Mouse (Mus musculus) retina, postnatal 7 days (tissue): ENCODE data around the gene Mvd.

Experiments used
- DNase-seq: peaks from one replicate; pipeline ENCODE4 v3.0.0-alpha.2; 2012; ENCODE audit warnings: low read depth, low spot score

Gene Mvd

DNA sequence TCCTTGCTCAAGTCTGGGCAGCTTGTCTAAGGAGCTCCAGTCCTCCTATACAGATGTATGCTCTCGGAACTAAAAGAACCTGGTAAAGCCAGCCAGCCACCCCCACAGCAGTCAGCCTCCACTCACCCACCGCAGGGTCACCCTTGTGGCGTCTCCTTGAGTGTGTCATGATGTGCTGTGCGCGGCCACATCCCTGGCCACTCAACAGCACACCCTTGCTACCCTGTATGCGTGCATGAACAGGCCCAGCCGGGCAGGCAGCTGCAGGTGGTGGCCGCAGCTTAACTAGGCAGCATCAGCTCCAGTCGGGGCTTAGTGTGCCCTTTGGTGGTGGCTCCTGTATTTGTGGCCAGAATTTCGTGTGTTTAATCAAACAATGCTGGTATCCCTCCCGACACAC lies 13.9 kb upstream of the Mvd start:
- no peak for DNase-seq

GRCm38 (mm10) chr8:122454409-122454808 lies 11.2 kb upstream of the Mvd start:
- no peak for DNase-seq

- DNase-seq = no peak
Measured at GRCm38 (mm10) chr8:122452154-122452553, 8.9 kb upstream of the Mvd start.

GRCm38 (mm10) chr8:122451161-122451703 lies 8.0 kb upstream of the Mvd start:
- no peak for DNase-seq

DNA sequence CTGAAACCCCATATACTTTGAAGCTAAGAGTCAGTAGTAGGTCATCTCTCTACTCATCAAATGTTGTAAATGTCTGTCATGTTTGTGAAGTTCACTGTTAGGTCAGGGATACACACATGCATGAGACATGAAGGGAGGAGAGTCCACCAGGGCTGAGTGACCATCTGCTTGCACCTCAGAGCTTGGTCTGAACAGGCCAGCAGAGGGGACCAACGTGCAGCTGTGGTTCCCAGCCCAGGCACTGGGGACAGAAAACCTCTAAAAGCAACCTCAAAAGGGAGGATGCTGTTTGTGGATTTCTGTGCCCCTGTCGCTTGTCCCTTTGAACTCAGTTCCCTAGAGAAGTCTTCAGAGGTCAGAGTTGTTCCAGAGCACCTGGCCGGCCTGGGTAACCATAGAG lies 2.0 kb upstream of the Mvd start:
- no peak for DNase-seq

GRCm38 (mm10) chr8:122444058-122444748 lies 981 bp upstream of the Mvd start:
- peak; percentile 75 for DNase-seq

DNA sequence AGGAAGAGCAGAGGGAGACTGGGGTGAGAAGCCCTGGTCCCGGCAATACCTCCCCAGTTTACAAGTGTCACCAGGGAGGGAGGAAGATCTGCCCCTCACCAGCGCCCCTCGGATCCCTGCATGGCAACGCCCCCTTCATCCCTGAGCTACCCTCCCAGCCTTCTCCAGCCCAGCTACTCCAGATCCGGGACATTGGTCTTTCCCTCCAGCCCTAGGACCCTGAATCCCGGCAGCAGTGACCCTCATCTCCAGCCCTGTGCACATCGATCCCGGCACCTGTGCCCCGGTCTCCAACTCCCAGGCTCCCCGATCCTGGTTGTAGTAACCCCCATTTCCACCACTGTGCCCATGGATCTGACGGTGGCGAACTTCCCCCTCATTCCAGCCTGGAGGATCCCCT lies 441 bp downstream of the Mvd start:
- no peak for DNase-seq

DNA sequence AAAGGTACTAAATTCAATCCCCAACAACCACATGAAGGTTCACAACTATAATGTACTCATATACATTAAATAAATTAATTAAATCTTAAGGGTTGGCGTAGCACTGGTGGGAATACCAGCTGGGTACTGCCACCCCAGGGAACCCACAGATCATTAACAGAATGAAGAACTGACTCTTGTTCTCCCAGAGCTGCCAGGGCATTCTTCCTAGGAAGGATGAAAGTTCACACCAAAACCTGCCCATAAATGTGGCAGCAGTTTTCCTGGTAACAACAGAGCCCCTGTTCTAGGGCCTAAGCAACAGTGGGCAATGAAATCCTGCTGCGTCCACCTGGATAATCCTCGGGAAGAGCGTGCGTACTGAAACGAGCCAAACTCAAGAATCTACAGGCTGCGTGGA lies 866 bp downstream of the Mvd start:
- DNase-seq = no peak

DNA sequence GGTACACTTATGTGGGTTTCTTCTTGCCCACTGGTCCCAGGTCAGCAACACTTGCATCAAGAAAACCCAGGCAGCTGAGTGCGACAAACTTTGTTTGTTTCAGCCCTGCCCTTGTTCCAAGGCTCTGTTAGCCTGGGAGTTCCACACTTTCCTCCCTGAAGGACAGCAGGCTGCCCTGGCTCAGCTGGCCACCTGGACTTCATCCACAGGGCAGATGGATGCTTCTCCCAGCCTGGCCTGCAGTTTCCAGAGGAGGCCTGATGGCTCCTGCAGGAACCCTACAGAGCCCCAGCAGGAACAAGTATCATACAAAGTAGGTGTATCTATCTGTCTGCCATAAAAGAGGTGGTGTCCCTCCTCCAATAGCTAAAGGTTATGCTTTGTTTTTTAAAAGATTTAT lies 1.9 kb downstream of the Mvd start:
- no peak for DNase-seq

DNA sequence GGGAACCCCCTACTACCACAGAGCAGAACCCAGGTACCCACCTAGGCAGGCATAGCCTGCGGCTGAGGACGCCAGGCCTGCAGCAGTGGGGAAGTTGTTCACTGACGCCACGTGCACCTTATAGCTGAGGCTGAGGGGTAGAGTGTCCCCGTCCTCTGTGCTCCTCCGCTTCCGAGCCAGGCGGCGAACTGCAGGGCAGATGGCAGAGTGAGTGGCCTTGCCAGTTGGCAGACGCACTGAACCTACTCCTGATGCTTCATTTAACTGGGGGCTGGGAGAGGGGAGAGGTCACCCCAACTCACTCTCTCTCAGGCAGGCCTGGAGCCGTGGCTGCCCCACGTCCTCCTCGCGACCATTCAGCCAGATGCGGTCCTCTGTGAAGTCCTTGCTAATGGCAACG lies 3.9 kb downstream of the Mvd start:
- DNase-seq = no peak

GRCm38 (mm10) chr8:122437708-122438331 lies 5.4 kb downstream of the Mvd start:
- DNase-seq = no peak

DNA sequence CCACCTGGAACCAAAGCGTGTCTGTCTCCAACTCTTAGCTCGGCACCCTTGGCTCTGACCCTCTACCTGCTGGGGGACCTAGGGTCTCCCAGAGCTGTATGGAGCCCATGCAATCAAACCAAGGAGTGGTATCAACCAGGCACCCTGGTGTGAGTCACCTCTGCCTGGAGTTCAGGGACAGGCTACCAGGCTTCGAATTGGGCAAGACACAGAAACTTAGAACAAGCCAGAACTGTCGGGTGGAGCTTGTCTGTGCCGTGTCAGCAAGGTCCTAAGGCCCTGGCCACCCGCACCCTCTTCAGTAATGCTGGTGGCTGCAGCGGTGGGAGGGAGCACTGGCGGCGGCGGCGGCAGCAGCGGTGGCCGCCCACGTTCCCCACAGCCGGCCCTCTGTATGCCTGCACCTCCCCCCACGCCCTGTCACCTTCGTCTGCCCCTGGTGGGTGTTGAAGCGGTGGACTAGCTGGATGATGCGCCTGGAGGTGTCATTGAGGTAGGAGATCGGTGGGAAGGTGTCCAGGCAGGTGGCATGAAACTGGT lies 6.6 kb downstream of the Mvd start:
- DNase-seq = no peak

- DNase-seq = no peak
Measured at GRCm38 (mm10) chr8:122436146-122436545, 7.1 kb downstream of the Mvd start.

DNA sequence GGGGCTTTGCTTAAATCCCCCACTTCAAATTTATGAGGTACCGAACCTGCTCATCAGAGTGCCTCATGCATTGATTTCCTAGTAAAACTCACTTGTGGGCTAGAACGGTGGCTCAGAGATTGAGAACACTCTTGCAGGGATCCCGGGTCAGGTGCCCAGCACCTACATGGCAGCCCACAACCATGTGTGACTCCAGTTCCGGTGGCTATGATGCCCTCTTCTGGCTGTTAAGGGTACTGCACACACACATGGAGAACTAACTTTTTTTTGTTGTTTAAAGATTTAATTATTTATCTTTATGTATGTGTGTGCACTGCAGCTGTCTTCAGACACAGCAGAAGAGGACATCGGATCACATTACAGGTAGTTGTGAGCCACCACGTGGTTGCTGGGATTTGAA lies 7.8 kb downstream of the Mvd start:
- no peak for DNase-seq

GRCm38 (mm10) chr8:122433269-122433905 lies 9.8 kb downstream of the Mvd start:
- no peak for DNase-seq

GRCm38 (mm10) chr8:122432443-122433268 lies 10.6 kb downstream of the Mvd start, which contains the start of gene Cyba:
Gene Cyba, minus strand, starts transcription at chr8:122432930.
- no peak for DNase-seq

DNA sequence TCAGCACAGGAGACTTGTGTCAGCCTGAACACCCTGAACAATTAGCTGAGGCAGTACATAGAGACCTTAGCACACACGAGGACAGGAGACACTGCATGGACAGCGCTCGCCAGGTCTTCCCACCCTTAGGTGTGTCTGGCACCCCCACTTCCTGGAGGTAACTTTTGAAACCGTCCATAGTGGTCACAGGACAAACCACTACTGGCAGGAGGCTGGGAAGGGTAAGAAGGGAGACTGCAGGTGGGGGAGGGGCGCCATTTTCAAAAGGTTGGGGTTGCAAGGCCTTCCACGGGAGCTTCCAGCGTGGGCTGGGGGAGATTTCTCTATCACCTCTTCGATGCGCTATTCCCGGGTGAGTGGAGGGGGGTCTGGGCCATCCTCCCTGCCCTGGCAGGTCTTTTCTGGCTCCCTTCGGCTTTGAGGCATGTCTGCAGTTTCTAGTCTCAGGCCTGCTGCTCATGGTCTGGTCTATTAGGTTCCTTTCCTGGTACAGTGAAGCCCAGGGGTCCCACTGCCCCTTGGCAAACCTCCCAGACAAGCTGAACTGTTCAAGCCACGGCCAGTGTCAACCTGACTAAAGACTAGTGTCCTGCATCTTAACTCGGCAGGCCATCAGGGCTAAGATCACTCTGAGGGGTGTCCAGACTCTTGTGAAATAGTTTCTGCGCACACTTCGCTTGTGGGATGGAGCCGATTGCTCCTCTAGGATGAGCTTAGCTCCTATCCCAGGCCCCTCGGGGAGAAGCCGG lies 11.4 kb downstream of the Mvd start:
- DNase-seq = no peak

DNA sequence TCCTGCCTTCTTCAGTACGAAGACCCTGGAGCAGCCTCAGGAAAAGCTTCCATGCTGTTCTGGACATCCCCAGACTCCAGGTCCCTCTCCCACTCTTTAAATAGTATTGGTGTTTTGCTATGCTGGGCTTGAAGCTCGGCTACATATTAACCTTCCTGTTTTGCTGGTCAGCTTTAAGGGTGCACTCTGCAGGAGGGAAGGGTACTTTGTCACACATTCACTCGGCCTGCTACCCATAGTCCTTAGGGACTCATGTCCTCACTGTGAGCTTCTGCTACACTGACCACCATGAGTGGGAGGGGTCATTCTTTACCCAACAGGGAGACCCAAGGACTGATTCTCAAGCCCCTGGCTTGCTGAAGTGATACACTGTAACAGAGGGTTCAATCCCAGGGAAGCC lies 12.6 kb downstream of the Mvd start:
- no peak for DNase-seq

GRCm38 (mm10) chr8:122430058-122430636 lies 13.1 kb downstream of the Mvd start:
- no peak for DNase-seq

DNA sequence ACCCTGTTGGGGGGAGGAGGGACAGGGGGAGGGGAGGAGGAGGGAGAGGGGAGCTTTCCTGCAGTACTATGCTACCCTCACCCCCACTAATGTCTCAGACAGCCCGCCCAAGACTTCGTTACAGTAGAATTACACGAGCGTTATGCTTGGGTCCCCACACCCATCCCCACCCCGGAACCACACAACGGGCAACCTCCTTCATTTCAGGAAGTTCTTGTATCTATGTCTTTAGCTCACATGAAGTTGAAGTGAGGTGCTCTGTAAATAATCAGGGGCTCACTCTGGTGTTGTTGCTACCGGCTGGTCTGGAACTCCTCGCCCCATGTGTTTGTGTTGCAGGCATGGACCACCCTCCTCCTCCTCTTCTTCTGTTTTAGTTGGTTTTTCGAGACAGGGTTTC lies 15.1 kb downstream of the Mvd start:
- no peak for DNase-seq

DNA sequence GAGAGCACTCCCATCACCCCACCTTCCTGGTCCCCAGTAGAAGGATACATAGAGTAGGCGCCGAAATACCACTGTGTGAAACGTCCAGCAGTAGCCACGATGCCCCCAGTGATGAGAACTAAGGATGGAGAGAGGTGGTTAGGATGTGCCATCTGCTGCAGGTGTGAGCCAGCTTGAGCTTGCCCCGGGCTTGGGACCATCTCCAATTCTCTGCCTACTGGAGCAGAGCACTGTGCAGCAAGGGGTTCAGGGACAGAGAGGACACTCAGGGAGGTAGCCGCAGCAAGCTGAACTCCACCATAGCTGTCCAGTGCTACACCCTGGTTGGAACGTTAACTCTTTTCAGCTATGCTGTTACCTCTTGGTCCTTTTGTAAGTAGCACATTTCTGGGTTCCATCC lies 15.6 kb downstream of the Mvd start:
- no peak for DNase-seq
